Mouse (Mus musculus) layer of hippocampus, adult 18-20 months (tissue): ENCODE measurements at regions not wholly inside any gene's neighbourhood (a gene's known extent, or its start where the extent isn't known, plus 50 kb on each side); places are given as distances from the start of the nearest gene placed in this dataset.

Source experiments
- DNase-seq, 2 experiments: peaks; one replicate each; pipeline ENCODE4 v3.0.0; 2022; ENCODE audit warnings: low spot score in 2 of 2

DNA sequence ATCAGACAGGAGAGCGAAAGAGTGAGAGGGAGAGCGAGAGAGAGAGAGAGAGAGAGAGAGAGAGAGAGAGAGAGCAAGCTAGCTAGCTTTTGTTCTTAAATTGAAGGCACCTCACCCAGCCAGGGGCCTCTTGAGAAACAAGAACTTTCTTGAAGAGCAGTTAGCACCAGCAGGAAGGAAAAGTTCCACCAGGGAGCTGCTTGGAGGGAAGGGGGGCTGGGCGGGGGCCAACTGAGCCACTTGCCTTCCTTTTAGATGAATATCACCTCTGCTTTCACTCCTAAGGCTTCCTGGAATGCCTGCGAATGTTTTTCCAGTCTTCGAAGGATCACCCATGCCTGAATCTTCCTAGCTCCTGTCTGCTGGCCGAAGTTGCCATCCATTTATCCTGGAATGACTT, 118.0 kb upstream of the Tgfbr2 start:
- DNase-seq: no peak

DNA sequence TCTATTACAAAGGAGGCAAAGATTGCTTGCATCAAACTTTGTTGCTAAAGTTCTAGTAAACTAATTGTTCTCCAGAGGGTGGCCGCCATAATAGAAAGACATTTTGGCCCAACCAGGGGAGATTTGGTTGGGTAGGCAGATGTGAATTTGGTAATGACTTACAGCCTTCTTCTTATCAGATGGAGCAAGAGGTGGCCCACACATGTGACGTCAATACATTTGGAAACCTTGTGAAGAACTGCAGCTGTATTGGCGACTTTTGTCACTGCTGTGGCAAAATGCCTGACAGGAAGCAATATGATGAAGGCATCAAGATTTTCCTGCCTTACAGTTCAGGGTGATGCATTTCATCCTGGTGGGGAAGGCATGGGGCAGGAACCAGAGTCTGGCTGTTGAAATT, 116.5 kb upstream of the Tgfbr2 start:
- DNase-seq: no peak

GRCm38 (mm10) chr9:116290896-116291295, 115.7 kb upstream of the Tgfbr2 start:
- DNase-seq: no peak

DNA sequence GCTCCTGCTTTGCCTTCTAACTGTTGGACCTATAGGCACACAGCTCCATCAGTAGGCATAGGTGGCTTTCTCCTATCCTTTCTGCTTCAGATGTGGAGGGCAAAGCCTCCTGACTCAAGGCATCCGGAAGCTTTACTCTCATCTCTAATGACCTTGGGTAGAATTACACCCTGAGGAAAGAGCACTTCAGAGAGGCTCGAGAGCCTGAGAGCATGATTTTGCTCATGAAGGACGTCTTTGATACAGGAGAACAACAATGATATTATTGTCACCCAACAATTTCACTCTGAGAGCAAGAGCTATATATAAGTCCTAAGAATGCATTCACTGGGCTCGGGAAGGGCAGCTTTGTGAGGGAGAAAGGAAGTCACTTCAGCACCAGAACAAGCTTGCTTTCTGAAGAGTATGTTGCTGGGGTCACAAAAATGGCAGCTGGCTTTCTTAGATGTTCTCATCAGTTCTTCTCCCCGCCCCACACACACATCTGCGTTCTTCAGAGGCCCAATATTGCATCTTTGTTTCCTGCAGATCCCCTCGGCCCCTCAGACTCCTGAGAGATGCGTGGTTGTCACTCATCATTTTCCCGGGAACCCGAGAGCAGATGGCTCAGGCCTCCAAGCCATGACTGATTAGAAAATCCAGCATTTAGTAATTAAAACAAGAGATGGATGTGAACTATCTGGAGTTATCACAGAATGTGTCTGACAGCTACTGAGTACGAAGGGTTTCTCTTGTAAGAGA, 110.7 kb upstream of the Tgfbr2 start:
- peak in 1 of 2 experiments; percentile 6 for DNase-seq

DNA sequence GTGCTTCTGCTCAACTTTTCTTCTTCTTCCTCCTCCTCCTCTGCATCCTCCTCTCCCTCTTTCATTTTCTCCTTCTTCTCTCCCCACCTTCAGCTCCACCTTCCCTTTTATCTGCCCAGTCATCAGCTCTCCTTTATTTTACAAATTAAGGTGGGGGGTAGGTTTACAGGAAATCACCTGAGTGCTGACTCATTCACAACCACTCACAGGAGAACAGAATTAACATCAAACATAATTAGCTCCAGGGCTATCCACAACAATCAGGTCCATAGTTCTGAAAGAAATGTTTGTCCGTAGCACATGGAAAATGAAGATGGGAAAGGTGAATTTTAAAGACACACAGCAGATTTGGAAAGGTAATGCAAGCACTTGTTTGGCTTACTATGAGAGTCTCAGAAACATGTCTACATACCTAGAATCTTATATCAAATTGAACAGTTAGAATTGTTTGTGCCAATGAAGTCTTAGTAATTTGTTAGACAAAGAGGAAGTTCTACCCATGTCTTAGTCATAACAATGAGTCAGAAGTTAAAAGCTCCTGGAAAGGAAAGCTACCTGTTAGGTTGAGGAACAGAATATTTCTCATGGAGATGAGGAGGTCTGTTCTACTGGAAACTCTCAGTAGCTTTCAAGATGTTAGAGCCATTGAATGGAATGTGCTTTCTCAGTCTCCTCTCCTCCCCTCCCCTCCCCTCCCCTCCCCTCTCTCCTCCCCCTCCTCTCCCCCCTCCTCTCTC, 108.8 kb upstream of the Tgfbr2 start:
- DNase-seq: no peak

GRCm38 (mm10) chr9:116281654-116282053, 106.5 kb upstream of the Tgfbr2 start:
- no peak for DNase-seq

DNA sequence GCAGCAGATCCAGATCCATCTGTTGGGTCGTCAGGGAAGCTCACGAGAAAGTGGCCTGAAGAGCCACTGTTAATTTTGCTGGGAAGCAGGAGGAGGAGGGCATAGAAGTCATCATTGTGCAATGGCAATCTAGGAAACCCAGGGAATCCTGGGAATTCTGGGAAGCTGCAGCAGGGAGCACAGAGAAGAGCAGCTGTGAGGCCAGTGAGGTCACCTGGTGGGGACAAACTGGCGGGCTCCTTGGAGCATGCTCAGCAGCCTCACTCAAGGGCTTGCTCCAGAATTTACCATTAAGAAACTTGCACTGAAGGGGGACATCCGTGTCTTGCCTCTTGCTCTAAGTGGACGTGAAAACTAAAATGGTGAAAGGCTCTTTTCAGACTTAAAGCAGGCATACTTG, 105.0 kb upstream of the Tgfbr2 start:
- DNase-seq: no peak

GRCm38 (mm10) chr9:116278862-116279261, 103.7 kb upstream of the Tgfbr2 start:
- DNase-seq: no peak

- no peak for DNase-seq
These were observed 102.6 kb upstream of the Tgfbr2 start for GRCm38 (mm10) chr9:116277736-116278135.

DNA sequence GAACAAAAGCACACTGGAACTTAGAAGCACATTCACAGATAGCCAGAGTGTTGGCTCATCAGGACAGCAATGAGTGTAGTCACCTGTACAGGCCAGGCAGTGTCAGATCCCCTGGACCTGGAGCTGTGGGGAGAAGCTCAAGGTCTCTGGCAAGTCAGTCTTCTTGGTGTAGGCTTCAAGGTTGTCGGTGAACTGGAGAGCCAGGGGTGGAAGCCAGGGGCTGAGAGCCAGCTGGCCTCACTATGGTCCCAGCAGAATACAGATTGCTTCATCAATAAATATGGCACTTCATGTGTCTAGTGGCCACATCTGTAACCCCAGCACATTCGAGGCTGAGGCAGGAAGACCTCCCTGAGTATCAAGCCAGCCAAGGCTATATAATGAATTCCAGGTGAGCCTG, 101.0 kb upstream of the Tgfbr2 start:
- no peak for DNase-seq

DNA sequence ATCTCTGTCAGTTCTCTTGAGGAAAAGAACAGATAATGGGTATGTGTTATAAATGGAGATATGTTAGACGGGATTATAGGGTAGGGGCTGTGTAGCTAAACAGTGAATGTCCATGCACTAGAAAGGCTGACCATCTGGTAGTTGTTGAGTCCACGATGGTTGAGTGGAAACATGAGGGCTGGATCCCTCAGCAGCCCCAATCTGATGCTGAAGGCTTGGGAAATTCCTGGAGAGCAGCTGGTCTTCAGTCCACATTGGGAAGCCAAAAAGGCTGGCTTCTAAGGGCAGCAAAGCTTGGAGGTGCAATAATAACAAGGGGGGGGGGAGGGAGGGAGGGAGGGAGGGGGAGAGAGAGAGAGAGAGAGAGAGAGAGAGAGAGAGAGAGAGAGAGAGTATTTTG, 97.3 kb upstream of the Tgfbr2 start:
- DNase-seq: no peak

- DNase-seq: no peak
These were observed 95.3 kb upstream of the Tgfbr2 start for GRCm38 (mm10) chr9:116270417-116270828.

- no peak for DNase-seq
These were observed 92.3 kb upstream of the Tgfbr2 start for GRCm38 (mm10) chr9:116267411-116267810.

DNA sequence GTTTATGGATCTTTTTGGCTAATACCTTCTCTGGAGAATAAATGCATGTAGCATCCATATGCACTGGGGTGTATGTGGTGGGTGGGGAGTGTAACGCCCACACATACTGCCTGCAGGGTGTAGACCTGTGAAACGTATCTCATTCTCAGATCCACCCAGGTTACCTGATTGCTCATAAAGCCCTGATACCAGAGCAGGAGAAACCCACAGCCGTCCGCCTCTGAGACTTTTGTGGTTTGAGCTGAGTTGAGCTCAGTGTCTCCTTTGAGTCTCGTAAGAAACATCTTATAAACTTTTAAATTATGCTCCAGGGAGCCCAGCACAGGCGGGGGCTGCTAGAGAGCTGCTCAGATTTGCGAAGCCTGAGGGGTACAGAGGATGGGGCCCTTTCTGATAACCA, 88.7 kb upstream of the Tgfbr2 start:
- DNase-seq: no peak

- no peak for DNase-seq
These were observed 84.4 kb upstream of the Tgfbr2 start for GRCm38 (mm10) chr9:116259569-116259968.

- DNase-seq: peak in 1 of 2 experiments; percentile 37
These were observed 78.4 kb upstream of the Tgfbr2 start for GRCm38 (mm10) chr9:116253546-116253945.

DNA sequence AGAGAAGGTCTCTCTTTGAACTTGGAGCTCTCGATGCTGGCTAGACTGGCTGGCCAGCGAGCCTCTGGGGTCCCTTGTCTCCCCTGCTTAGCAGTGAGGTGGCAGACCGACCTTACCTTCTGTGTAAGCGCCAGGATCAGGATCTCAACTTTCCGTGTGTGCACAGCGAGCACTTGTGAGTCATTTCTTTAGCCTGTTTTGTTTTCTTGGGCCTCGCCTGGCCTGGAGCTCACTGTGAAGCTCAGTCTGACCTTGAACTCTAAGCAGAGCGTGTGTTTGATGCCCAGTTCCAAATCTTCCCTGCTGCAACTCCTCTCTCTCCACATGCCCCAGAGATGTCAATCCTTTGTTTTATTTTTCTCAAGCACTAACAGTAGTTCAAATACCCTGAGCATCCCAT, 77.6 kb upstream of the Tgfbr2 start:
- DNase-seq: no peak

- DNase-seq: no peak
These were observed 74.6 kb upstream of the Tgfbr2 start for GRCm38 (mm10) chr9:116249791-116250190.

DNA sequence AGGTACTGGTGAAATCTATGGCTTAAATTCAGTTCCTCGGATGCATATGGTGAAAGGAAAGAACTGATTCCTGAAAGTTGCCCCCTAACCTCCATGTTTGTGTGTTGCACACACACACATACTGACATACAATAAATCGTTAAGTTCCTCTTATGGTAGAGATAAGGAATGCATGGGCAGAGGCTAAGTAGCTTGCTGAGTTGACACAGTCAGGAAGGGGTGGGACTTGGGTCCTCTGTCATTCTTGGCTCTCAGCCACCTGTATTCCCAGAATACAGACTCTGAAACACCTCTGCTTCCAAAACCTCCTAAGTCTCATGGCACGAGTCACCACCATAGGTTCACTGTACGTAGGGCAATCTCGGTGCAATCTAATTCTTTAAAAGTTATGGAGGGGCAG, 70.0 kb upstream of the Tgfbr2 start:
- no peak for DNase-seq

DNA sequence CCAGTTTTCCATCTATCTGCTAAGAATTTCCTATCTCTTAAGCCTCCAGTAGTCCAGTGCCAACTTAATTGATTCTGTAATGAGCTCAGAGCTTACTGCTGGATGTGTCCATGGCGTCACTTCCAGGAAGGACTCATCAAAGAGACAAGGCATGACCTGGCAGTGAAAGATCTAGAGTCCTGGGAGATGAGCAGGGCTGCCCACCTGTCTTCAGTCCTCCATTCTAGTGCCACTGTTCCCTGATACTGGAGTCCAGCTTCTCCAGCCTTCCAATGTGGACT, 69.4 kb upstream of the Tgfbr2 start:
- DNase-seq: no peak

DNA sequence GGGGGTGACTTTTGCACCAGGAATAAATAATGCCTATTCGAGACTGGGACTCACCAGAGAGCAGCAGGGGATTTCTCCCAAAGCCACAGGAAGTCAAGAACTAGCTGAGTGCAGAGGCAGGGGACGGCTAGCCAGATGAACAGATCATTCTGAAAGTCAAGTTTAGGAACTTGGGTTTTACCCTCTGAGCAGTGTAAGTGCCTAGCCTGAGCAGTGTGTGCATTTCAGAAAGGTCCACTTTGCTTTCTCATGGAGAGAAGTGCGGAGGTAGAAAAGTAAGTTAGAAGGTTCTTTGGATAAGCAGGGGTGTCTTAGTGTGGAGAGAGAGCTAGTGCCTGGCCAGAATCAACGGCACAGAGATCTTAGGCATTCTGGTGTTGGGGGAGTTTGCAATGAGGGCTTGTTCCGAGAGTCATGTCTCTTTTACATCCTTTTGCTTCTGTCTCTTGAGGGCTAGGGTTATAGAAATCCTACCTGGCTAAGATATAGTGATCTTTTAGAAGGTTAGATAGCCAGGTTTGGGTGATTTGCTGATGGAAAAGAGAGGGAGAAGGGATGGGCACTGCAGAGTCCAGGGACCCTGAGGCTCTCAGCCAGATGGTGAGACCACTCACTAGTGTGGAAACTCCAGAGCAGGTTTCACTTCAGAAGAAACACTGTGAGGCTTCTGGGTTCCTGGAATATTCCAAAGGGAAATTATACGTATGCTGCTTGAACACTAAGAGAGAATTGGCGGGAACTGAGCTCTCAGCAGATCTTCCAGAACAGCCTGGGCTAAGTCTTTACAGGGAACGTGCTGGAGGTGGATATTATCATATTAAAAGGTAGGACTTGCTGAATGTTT, 68.8 kb upstream of the Tgfbr2 start:
- DNase-seq: no peak

- no peak for DNase-seq
These were observed 66.9 kb upstream of the Tgfbr2 start for GRCm38 (mm10) chr9:116241933-116242526.
